In genomic region chr2:158207848-158208247, GRCm38 (mm10) we compare ENCODE assay signal across 9 mouse cellular contexts. TPM values are rescaled to one million over a fixed set of nuclear protein-coding genes. Genes with fewer than 3 reads are reported as not detected.
DNase-seq lines count a peak whose midpoint lies in the region; ATAC-seq and TF ChIP-seq lines count a peak whose summit lies in the region.
"Had no signal": no experiment of that assay in that cellular context is flagged by ENCODE, and none has a peak within 500 bp of the region (broad histone marks: within the 10 kb centered on the region; RNA-seq: fewer than 3 reads in every experiment).

No protein-coding gene starts in this region.

- no peak overlapping the region for H3K4me2 ChIP-seq in liver, postnatal 0 days (ENCODE audit: low read depth, low read length)
- H3K4me2 ChIP-seq: heart, embryonic 15.5 days had no signal

- 3% methylated on average over 12 of the region's 12 CpGs for WGBS in liver, postnatal 0 days (ENCODE audit: insufficient replicate concordance)

- H3K9ac ChIP-seq in liver, postnatal 0 days (replicated peaks) = no peak overlapping the region
- H3K9ac ChIP-seq: heart, embryonic 15.5 days had no signal

- no peak for TF ChIP-seq EP300 in liver, postnatal 0 days (IDR thresholded peaks at IDR 0.05; ENCODE audit: low read depth)

- no peak for TF ChIP-seq POLR2A in cortical plate, adult 2 months (IDR thresholded peaks at IDR 0.05; ENCODE audit: extremely low read depth, insufficient read depth, low read length)

- H3K9me3 ChIP-seq in liver, postnatal 0 days (ENCODE audit: low read length) = no peaks in the 10 kb centered on the region
- H3K9me3 ChIP-seq: heart, embryonic 15.5 days had no signal

- H3K4me3 ChIP-seq in cortical plate, adult 2 months (ENCODE audit: insufficient read depth, low read length) = no peak overlapping the region
- no peak overlapping the region for H3K4me3 ChIP-seq in liver, postnatal 0 days (ENCODE audit: low read depth, low read length)
- H3K4me3 ChIP-seq: heart, embryonic 15.5 days had no signal

- H3K27ac ChIP-seq in cortical plate, adult 2 months (ENCODE audit: insufficient read depth, low read length) = no peak overlapping the region
- no peak overlapping the region for H3K27ac ChIP-seq in liver, postnatal 0 days (ENCODE audit: low read depth)
- H3K27ac ChIP-seq: heart, embryonic 15.5 days had no signal

- DNase-seq in R1 (ENCODE audit: low read depth, low spot score) = peak; percentile 72
- DNase-seq in gastrocnemius, postnatal 36 days = peak; percentile 62 to 65
- DNase-seq in kidney, postnatal 14 days = peak; percentile 85
- DNase-seq in liver, postnatal 0 days = peak; percentile 82
- DNase-seq in retina, adult 2 months (ENCODE audit: low read depth, low spot score) = peak; percentile 55
- peak; percentile 45 to 65 for DNase-seq in urinary bladder, postnatal 36 days (ENCODE audit: low spot score in 2 of 2)

- intact Hi-C loops in gastrocnemius, postnatal 36 days (cut with DNase I) = loop anchor here (1.0 to 5.0 kb wide), 3 partner anchors 50 to 601 kb away; partner anchors contain the start of gene Bpi

- ATAC-seq in CD4-positive, CD25-positive, alpha-beta regulatory T cell, adult 4 months = peak; percentile 79
- ATAC-seq in liver, postnatal 0 days = peak; percentile 48; the same call in 1 of the 2 replicates

- H3K4me1 ChIP-seq in cortical plate, adult 2 months (ENCODE audit: control insufficient read depth, insufficient read depth, low read length) = no peaks in the 10 kb centered on the region
- peaks cover 8% of the 10 kb centered on the region; the same call in 1 of the 2 replicates for H3K4me1 ChIP-seq in liver, postnatal 0 days (ENCODE audit: insufficient read depth)

- TF ChIP-seq CTCF in cortical plate, adult 2 months (IDR thresholded peaks at IDR 0.05; ENCODE audit: extremely low read depth, insufficient read depth, low read length) = peak; percentile 98
- peak; percentile 96 for TF ChIP-seq CTCF in liver, postnatal 0 days (IDR thresholded peaks at IDR 0.05; ENCODE audit: low read depth)

- H3K36me3 ChIP-seq in liver, postnatal 0 days (replicated peaks; ENCODE audit: insufficient read depth, low read length) = no peaks in the 10 kb centered on the region
- H3K36me3 ChIP-seq: heart, embryonic 15.5 days had no signal

- H3K27me3 ChIP-seq in liver, postnatal 0 days (ENCODE audit: insufficient read depth, low read length) = no peaks in the 10 kb centered on the region; the same call in 1 of the 2 replicates

RNA-seq across cellular contexts. Expression of gene D630003M21Rik, which starts 21.2 kb away (rescaled TPM):
- not detected for polyA plus RNA-seq in CD4-positive, CD25-positive, alpha-beta regulatory T cell, adult 4 months (2017; shearing (Covaris generic))
- polyA plus RNA-seq in cortical plate, adult 2 months (2012; rRNA removed) = 3.9 and 4.3 TPM in 2 replicates
- total RNA-seq in gastrocnemius, postnatal 36 days (2021) = 1 to 10 TPM; 2.2 TPM
- 0.64 and 0.67 TPM in 2 replicates for polyA plus RNA-seq in liver, postnatal 0 days (2015; fragmentation: Nextera tagmentation; extraction: Ambion mirVana)

RNA-seq across cellular contexts. Expression of gene Bpi, which starts 50.0 kb away (rescaled TPM):
- polyA plus RNA-seq in CD4-positive, CD25-positive, alpha-beta regulatory T cell, adult 4 months (2017; shearing (Covaris generic)) = not detected
- polyA plus RNA-seq in cortical plate, adult 2 months (2012; rRNA removed) = not detected in 2 replicates
- total RNA-seq in gastrocnemius, postnatal 36 days (2021) = not detected
- not detected in 2 replicates for polyA plus RNA-seq in liver, postnatal 0 days (2015; fragmentation: Nextera tagmentation; extraction: Ambion mirVana)
- polyA plus RNA-seq: heart, embryonic 15.5 days had no signal
